Mouse (Mus musculus): ENCODE measurements around the gene Igf1r. TPM values are rescaled to one million over a fixed set of nuclear protein-coding genes. Genes with fewer than 3 reads are reported as not detected.
"Not testable (repeated sequence)": the region's sequence is repeated elsewhere in the genome, so short reads cannot be mapped to it uniquely, and the experiment has no call there.

Gene Igf1r
- total RNA-seq, 2 experiments from 2014 or later, result 39.0 to 41.0 TPM

DNA sequence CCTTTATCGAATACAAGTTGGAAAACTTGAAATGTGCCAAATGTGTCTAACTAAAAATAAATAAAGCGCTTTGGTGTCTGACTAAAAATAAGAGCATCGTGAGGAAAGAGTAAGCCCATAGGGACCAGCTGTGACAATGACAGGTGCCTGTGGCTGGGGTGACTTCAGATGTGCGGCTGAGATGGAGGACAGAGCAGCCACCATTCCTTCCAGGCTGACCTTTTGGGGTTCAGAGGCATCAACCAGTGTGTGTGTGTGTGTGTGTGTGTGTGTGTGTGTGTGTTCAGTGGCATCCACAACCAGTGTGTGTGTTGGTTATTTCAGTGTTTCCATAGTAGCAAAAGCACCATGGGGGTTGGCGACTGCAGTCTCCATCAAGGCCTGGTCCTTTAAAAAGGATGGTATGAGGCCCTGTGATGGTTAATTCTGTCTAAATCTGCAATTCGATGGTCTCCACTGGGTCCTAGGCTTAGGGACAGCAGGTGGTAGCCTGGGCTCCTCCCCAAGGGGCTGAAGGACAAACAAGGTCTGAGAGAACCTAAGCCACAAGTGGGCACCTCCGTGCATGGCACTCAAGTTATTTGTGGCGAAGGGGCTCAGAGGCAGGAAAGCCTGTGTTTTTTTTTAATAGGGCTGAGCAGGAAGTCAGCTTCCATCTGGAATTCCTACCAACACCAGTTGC is 310.9 kb downstream of the Igf1r start:
- DNase-seq (ENCODE audit: low spot score in 2 of 2), result peak in 1 of 2 experiments; percentile 26

DNA sequence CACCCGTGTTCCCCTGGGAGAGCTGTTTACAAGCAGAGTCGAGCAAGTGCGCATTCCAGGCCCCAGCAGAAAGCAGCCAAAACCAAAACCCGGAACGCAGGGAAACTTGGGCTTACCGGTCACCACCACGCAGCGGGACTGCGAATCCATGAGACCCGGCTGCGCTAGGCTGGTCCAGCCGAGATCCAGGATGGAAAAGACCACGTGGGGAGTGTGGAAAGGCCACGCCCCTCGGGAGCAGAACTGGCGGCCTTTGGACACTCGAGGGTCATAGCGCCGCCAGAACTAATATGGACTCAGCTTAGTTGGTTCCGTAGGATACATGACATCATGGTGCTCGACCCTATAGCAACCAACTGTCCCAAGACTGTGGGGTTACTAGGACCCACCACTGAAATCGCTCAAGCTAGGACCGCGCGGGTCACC is 311.4 kb downstream of the Igf1r start, which contains the start of gene Pgpep1l:
Gene Pgpep1l, minus strand, starts transcription at position 206 of the 426 bp plus-strand sequence.
- peak; percentile 21 to 29 for DNase-seq (ENCODE audit: low spot score in 2 of 2)

DNA sequence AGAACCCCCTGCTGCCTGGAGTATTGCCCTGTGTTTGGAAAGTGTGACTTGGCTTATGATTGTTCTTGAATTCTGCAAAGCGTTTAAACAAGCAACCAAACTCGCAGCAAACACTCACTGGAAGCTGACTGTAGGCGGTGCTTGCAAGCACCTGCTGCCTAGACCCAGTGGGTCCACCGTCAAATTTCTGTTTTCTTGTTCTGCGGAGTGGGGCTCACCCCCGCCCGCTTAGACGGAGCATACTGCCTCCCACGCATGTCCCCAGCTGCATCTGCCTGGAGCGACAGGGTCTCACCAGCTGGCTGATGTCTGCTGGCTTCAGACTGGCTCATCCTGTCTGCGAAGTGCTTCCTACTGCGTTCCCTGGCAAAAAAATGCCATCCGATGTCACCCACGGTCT is 311.9 kb downstream of the Igf1r start:
- DNase-seq (ENCODE audit: low spot score in 2 of 2), result peak; percentile 82

DNA sequence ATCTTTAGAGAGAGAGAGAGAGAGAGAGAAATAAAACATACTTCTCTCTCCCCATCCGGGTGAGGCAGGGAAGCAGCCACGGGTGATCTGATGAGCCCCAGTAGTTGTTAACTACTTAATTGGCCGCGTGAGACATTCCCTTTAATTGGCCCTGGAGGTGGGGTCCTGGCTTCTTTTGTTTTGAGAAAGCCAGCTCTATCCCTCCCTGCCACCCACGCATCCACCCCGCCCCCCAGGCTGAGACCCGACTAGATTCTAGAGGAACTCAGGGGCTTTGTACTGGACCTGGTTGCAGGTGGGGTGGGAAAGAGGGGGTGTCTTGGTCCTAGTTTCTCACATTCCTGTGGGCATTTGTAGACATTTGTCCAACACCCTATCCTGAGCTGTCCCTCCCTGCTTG is 312.8 kb downstream of the Igf1r start:
- no peak for DNase-seq (ENCODE audit: low spot score in 2 of 2)

DNA sequence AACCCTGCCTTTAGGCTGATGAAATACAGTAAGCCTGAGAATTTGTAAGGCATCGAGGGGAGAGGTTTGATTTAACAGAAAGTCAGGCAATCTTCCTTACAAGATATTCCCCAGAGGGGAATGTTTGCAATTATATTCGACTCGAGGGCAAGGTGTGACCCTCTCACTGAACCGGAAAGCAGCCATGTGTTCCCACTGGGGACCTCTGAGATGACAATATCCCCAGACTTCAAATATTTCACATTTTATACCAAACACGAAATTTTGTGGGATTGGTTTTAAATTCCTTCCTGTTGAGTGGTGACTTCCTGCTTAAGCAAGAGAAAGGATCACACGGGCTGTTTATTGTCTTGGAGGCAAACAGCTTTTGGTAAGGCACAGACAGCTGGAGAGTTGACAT is 314.1 kb downstream of the Igf1r start:
- no peak for DNase-seq (ENCODE audit: low spot score in 2 of 2)

DNA sequence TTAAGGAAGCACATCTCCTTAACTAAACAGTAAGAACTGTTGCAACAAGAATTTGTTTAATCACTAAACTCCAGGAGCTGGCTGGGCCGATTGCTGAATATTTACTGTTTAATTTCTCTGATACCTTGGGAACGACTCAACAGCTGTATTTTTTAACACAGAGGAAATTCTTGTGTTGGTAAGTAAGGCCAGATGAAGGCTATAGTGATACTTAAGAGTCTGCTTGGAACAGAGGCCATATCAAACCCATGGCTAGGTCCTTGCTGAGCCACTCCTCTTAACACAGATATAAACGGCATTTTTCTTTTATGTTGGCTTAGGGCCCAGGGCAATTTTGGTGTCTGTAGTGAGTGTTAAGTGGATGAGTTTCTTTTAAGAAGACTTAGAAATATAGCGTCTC is 317.9 kb downstream of the Igf1r start:
- DNase-seq (ENCODE audit: low spot score in 2 of 2), result no peak

DNA sequence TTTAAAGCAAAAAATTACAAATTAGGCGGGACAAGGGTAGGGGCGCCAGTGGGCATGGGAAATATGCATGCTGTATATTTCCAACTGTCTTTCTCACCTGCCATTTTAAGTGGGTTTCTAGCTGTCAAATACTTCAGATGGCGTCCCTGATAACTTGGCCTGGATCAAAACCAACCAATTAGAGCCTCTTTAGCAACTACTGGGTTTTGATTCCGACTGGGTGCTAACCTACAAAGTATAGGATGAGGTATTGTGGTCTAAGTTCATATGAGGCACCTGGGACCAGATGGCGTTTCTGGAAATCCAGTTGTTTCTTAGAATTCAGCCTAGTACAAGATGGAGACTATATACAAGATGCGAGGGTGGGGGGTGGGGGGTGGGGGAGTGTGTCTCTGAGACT is 319.2 kb downstream of the Igf1r start:
- no peak for DNase-seq (ENCODE audit: low spot score in 2 of 2)

DNA sequence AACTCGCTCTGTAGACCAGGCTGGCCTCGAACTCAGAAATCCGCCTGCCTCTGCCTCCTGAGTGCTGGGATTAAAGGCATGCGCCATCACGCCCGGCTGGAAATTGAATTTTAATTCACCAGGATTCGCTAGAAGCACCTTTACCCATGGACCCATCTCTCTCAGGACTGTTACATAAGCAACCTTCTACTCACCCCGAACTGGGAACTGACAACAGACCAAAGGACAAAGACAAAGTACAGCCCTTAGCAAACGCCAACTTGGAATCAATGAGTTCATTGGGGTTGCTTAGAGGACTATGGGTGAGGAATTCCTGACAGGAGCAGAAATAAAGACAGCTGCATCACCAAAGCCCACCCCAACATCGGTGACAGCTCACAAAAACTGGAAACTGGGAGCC is 320.0 kb downstream of the Igf1r start:
- no peak for DNase-seq (ENCODE audit: low spot score in 2 of 2)

DNA sequence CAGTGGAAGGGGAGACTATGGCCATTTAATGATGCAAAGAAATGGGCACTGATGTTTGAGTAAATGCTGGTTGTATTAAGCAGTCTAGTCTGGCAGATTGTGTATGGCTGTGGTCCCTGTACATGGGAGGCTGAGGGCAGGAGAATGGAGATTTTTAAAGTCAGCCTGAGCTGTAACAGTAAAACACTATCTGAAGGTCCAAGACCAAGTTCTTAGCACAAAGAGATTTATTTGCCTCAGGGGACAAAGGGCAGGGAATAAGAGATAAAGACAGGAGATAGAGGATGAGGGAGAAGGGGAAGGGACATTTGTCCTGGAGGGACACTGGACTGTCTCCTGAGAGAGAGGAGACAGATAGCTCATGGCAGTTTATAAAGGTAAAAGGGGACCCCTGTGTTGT is 320.9 kb downstream of the Igf1r start, which contains the start of gene Fam169b:
Gene Fam169b, plus strand, starts transcription at position 325 of the 400 bp plus-strand sequence.
- DNase-seq (ENCODE audit: low spot score in 2 of 2), result no peak

DNA sequence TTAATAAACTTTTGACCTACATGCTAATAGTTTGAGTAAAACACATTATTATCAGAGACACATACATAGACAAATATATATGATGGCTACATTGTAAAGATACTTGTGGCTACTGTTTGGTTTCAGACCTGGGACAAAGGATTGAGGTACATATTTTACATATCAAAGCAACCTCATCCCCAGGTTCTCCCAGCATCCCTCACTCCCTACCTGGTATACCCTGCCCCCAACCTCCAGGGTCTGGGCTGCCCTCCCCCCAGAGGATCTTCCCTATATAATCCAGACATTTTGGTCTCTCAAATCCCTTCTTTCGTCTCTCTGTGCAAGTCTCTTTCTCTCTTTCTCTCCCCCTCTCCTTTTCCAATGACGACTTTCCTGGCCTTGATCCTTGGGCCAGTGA is 321.6 kb downstream of the Igf1r start:
- DNase-seq (ENCODE audit: low spot score in 2 of 2), result no peak

DNA sequence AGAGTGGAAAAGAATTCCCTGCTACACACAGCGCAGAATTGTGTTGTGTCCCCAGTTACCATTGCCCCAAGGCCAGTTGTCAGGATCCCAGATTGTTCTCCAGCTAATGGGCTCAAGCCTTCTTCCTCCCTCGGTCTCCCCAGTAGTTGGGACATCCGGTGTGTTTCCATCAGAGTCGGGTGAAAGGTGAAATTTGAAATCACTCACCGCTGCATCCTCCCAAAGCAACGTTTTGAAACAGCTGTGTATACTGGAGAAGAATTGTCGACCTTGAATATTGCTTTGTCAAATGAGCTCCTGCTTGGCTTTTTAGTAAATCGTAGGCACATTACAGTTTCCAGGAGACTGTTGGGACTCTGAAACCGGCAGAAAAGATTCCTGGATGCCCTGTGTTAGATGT is 322.3 kb downstream of the Igf1r start:
- no peak for DNase-seq (ENCODE audit: low spot score in 2 of 2)

DNA sequence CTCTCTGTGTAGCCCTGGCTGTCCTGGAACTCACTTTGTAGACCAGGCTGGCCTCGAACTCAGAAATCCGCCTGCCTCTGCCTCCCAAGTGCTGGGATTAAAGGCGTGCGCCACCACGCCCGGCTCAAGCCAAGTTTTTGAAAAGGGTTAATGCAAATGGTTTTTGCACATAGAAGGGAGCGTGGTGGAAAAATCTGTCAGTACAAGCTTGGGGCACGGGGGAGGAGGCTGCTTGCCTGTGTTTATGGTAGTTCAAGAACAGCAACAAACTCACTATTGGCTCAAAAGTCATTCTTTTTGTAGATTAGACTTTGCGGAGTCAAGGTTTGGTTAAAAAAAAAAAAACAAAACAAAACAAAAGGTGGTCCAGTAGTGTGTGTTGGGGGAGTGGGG is 322.8 kb downstream of the Igf1r start:
- not testable (repeated sequence) for DNase-seq (ENCODE audit: low spot score in 2 of 2)

DNA sequence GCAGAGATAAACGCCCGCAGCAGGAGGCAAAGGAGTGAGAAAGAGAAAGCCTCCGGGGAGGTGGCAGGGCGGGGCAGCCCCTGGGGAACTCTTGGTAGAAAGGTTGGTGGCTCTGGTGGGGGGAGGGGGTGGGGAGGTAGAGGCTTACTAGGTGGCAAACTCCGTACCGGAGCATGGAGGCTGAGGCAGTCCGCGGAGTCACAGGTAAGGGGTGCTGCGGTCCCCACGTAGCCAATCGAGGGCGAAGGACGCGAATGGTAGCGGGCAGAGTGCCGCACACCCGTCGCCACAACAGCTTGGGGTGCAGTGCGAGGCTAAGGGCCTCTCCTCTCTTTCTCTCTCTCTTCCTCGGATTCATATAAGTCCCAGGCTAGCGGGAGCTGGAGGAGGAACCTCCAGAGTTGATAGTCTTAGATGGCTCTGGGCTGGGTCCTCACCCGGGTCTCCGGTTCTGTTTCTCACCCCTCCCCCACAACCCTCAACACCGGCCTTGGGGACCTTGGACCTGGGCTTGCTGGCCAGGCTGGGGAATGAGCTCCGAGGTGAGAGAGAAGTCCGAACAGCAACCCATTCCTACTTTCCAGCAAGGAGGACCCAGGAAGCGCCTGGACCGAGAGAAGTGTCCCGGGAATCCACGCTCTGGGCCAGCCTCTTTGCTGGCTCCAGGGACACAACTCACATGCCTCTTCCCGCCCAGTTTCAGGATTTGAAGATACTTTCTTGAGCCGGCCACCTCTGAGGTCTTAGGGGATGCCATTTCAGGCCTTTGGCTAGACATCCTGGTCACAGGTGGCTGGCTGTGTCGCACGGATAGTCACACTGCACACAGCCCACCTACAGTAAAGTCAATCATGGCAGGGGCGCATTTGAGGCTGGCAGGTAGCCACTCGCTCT is 323.5 kb downstream of the Igf1r start:
- no peak for DNase-seq (ENCODE audit: low spot score in 2 of 2)

DNA sequence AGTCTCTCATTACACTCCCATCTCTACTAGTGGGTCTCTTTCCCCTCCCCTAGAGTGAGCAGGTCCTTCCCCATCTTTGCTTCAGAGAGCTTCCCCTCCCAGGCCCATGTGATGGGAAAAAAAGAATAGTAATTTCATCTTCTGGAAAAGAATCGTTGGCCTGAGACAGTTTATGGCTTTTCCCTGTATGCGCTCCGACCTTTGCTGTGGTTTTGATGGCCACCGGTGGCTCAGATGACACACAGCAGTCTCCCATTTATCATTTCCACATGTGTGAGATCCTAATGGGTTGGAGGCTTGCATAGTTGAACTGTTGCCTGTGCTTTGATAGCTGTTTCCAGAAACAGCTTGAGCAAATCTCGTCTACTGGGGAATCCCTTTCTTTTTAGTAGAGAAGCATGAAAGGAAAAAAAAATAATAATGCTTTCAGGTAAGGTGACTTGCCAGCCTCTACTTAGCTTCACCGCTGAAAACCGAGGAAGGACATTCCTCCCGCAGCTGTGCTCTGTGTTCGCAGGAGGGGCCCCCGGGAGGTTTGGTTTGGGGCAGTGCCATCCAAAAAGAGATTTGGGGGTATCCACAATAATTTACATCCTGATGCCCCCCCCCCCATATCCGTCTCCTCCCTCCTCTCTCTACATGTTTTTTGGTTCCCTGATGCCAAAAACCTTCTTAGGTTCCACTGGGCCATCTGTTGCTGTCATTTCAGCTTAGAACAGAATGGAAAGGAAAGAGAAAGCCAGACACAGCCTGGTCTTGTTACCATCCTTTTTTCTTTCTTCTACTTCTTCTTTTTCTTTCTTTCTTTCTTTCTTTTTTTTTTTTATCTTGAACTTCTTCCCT is 324.6 kb downstream of the Igf1r start:
- DNase-seq (ENCODE audit: low spot score in 2 of 2), result no peak

DNA sequence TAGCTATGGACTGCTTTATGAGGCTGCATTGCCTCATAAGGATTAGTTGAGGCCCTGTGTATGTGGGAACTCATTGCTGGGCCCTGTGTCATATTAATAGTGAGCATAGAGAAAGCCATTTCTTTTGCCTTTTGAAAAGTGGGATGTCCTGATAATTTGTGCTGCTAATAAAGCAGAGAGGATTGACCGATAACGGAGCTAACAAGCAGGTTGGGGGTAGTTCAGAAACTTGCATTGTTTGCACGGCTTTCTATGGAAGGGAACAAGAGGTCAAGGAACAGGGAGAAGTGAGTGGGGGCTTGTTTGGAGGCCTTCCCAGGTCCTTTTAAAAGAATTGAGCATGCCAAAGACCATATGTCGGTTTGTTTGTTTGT is 325.3 kb downstream of the Igf1r start:
- DNase-seq (ENCODE audit: low spot score in 2 of 2), result no peak

DNA sequence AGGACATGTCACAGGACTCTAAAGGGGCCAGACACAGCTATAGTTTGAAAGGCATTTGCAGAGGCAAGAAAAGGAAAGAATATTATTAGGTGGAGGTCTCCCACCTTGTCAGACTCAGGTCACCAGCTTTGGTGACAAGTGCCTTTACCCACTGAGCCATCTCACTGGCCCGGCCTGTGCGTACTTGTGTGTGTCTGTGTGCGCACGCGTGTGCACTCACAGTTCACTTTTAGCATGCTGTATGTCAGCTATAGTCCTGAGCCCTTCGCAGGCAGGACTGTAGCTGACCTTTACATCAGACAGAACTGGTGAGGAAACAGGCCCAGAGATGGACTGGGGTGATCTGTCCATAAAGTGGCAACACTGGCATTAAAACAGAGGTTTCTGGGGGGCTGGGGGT is 325.8 kb downstream of the Igf1r start:
- DNase-seq (ENCODE audit: low spot score in 2 of 2), result no peak

DNA sequence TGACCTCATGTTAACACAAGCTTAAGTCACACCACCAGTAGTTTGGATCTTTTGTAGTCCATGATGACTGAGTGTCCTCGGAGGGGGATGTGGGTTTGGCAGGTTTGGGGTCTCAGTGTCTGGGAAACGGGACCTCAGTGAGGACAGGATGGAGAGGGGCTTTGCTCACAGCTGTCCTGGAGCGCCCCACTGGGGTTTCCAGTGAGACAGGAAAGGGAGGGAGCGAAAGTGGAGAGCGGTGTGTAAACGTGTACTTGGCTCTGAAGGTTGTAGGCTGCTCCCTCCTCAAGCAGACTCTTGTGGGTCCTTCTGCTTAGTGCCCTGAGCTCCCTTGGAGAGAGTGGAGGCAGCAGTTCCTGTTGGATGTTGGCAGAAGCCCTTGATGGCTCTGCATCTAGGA is 326.3 kb downstream of the Igf1r start:
- DNase-seq (ENCODE audit: low spot score in 2 of 2), result no peak

DNA sequence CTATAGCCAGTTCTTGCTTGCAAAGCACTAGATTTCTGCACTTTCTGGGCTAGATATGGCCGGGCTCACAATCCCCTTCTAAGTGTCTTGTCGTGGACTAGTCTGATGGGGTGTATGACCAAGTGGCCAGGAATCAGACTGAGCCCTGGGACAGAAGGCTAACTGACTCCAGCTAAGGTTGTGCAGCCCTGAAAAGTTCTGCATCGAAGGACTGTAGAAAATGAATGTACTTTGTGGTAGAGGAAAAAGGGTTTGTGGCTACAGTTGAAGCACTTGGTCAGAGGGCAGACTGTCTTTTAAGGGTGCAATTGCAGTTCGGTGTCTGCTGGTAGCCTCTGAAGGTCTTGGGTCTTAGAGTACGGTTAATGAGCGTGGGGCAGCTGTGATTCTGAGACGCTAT is 326.9 kb downstream of the Igf1r start:
- no peak for DNase-seq (ENCODE audit: low spot score in 2 of 2)

DNA sequence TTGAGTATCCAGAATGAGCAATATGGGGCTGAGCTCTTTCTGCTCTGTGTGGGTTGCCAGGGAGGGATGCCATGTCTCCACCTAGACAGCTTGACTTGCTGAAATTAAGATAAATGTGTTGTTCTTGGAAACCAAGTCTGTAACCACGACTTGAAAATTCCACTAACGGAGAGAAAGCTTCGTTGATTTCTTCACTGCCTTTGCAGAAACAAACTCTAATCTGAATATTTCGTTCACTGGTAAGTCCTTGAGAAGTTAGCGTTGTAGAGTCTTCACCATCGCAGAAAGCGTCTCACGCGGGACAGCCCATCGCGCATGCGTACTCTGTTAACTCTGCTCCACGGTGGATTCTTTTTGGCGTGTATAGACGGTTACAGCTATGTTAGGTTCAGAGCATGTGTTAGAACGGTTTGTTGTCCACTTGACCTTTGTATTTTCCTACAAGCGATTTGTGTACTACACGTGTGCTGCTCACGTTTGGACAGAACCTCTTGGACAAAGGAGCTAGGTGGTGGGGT is 327.8 kb downstream of the Igf1r start:
- DNase-seq (ENCODE audit: low spot score in 2 of 2), result no peak

DNA sequence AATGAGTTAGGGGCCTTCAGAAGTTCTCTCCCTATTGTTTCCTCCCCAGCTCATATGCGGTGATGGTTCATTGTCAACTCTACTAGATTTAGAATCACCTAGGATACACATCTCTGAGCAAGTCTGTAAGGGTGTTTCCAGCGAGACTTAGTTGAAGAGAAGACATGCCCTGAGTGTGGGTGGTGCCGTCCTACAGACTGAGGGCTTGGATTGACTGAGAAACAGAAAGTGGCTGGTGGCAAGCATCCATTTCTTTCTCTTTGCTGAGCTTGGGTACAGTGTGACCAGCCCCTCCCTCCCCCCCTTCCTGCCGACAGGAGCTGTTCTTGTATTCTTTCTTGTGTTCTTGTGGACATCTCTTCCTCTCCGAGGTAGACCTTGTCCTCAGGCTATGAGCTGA is 328.7 kb downstream of the Igf1r start:
- no peak for DNase-seq (ENCODE audit: low spot score in 2 of 2)
